Mouse (Mus musculus) frontal cortex, adult (tissue): ENCODE measurements around the gene Hsp90ab1.

ENCODE experiments used
- ATAC-seq: cut with Nextera tagmentation; 2 replicates; pipeline ENCODE4 v1.9.2; 2017; ENCODE audit warnings: mild to moderate bottlenecking, moderate library complexity, mixed read lengths; ENCODE audit not compliant: low TSS enrichment

Gene Hsp90ab1

DNA sequence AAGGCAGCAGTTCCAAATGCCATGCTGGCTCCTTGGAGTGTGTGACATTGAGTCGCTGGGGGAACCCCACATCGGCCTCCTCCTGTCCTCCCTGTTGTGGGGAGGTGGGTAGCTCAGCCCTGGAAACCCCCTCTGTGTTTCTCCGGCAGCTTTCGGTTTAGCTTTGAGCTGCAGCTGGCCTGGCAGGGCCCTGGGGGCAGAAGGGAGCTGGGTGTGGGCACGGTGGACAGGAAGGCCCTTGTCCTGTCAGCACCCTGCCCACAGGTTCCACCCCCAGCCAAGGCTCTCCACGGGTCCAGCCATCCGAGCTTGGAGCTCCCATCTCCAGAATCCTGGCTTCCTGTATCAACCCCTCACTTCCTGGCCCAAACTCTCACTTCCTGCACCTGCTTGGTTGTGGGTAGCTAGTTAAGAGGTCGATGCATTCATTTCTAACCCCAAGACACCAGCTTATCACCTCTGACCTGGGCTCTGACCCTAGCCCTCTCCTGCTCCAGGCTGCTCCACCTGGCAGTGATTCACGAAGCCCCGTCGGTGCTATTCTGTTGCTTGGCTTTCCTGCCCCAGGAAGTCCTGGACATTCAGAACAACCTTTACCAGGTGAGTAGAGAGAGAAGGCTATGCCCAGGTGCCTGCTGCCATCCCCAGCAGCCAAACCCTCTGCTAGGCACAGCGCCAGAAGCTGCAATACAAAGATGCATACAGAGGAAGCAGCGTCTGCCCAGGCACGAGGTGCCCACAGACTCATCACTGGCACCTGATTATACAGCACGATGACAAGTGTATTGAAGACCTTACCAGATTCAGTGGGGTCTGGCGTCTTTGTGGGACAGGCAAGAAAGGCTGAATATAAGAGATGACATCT, 14.8 kb downstream of the Hsp90ab1 start:
- ATAC-seq, result no peak

DNA sequence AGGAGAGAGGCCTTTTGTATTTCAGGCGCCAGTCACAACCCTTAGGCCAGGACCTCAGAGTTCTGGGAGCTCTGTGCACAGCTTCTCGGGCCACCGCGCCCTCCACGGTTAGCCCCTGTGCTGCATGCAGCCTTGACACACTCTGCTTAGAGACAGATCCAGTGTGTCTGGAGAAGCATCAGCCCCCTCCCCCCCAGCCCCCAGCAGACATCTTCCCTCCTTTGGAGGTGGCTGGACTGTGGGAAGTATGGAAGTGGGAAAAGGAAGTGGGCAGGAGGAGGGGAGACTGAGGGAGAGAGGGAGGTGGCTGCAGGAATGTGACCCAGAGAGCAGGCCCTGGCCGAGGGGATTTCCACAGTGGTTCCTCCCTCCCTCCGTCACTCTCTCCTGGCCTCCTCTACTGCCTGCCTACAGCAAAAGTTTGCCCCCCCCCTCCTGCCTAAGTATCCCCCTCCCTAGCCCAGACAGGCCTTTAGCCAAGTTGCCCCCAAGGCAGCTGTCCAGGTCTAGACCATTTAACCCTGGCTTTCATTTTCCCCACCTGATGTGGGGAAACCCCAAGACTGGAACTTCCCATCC, 15.7 kb downstream of the Hsp90ab1 start:
- ATAC-seq, result no peak

DNA sequence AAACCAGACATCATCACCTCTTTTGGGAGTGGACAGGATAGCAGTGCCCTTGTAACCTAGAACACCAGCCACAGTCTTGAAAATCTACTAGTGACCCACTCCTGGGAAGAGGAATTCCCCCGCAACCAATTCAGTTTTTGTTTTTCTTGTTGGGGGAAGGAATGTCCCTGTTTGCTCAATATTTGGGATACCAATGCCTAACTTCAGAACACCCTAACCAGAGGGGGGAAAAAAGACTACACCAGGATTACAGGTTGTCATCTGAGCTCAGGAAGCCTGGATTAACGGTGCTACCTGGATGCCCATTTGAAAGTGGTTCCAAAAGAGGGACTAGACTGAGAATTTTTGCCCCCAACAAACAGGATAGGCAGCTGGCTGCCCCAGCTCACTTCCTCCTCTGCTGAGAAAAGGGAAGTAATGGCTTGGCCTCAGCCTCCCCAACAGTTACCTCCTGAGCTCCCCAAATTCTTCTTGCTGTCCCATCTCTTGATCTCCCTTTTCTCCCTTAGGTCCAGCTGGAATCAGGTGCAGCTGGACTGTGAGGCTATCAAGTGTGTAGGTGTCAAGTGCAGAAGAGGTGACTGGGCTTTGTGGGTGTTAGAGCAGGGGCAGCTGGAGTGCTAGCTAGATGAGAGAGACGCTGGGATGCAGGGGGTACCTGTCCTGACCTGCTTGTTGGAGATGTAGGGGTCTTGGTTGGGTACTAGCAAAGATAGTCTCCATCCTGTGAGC, 16.4 kb downstream of the Hsp90ab1 start:
- no peak for ATAC-seq

DNA sequence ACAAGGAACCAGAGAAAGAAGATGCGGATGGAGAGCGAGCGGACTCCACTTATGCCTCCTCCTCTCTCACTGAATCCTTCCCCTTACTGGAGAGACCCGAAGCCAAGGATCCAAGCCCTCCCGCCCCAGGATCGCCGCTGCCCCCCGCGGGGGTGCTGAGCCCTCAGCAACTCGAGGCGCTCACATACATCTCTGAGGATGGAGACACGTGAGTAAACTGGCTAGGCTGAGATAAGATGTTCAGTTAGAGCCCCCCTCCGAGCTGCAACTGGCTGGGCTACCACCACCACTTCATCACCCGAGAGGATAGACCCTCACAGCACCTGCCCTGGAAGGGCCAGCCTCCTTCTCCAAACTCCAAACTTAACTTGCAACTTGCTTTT, 17.0 kb downstream of the Hsp90ab1 start:
- no peak for ATAC-seq

DNA sequence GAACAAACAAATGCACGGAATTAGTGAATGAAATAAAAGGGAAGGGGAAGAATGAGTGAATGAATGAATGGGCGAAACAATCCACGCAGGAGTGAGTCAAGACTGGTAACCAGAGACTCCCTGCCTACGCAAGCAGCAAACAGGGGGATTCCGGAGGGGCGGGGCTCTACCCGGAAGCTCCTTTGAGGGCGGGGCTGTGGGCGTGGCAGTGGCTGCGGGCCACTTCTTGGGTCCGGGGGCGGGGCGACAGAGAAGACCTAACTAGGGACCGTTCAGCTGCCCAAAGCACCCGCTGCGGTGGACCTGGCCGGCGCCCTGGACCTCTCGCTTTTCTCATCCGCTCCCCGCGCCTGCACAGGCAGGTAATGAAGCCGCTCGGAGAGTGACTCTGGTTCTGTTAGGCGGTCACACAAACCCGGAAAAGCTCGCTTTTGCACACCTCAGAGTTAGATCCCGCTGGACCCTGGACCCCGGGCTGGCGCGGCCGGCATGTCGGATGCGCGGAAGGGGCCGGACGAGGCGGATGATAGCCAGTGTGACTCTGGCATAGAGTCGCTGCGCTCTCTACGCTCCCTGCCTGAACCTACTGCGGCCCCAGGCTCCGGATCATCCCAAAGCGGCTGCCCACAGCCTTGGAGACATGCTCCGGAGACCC, 17.5 kb downstream of the Hsp90ab1 start, which contains the start of gene Nfkbie:
Gene Nfkbie (plus strand): TSS at position 252 of the 655 bp plus-strand sequence.
- peak; percentile 50 for ATAC-seq

DNA sequence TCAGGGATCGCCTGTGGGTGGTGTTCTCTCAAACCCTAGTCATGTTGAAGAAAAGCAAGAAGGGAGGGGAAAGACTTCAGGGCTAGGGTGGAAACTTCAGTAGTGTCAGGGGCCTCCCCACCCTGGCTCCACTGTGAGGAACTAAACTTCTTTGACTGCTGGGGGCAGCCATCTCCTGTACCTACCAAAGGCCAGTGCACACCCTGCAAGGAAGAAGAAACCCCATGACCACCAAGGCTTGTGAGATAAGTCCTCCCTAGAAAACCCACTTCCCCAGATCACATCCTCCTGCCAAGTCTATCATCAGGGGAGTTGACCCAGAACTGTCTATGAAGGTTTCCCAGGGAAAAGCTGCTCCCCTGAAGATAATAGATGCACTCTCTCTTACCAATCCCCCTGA, 18.7 kb downstream of the Hsp90ab1 start:
- ATAC-seq, result no peak

DNA sequence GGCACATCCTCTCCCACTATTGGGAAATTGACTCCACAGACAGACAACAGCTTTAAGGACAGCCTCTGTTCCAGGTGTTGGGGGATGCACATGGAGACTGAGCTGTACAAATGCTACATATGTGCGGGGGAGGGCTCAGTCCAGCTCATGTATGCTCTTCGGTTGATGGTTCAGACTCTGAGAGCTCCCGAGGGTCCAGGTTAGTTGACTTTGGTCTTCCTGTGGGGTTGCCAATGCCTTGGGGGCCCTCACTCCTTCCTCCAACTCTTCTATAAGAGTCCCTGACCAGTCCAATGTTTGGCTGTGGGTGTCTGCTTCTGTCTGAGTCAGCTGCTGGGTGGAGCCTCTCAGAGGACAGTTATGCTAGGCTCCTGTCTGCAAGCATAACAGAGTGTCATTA, 20.0 kb downstream of the Hsp90ab1 start:
- no peak for ATAC-seq

DNA sequence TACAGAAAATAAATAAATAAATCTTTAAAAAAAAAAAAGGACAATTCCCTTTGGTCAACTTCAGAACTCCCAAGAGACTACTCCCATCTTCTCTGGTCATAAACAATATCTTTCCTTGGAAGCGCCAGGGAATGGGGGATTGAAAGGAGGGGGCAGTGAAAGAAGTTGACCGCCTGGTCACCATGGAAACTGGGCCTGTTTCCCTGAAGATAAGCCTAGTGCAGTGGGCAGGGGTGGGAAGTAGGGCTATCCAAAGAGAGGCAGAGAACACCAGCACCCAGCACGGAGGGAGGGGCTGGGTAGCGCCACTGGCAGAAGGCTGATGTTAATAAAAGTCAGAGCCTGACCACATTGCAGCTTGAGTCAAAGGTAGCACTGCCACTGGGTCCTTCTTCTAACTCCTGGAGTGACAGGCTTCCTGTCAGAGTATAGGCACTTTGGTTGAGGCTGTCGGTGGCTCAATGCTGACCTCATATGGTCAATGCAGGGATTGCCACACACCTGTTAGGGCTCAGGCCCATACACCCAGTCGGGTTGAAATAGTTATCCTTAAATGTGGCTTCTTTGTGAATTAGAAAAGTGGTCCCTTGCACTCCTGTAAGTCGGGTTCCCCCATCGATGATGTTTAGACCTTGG, 21.1 kb downstream of the Hsp90ab1 start:
- peak; percentile 35 for ATAC-seq

DNA sequence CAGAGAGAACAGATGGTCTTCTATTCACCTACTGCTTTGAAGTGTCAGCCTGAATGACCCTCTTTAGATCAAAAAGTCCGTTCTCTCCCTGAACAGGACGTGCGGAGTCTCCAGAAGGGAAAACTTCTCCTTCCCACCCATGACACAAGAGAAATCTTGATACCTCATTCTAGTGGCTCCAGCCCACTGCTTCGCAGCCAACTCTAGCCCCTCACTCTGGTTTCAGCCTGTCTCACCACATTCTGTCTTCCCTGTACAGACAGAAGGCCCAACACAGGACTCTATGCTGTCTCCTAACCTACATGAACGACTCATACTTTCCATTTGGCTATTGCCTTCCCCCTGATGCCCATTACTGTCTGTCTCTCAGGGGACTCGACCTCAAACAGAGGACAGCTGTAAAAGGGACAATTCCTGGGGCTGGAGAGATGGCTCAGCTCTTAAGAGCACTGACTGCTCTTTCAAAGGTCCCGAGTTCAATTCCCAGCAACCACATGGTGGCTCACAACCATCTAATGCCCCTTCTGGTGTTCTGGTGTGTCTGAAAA, 21.7 kb downstream of the Hsp90ab1 start:
- no peak for ATAC-seq

DNA sequence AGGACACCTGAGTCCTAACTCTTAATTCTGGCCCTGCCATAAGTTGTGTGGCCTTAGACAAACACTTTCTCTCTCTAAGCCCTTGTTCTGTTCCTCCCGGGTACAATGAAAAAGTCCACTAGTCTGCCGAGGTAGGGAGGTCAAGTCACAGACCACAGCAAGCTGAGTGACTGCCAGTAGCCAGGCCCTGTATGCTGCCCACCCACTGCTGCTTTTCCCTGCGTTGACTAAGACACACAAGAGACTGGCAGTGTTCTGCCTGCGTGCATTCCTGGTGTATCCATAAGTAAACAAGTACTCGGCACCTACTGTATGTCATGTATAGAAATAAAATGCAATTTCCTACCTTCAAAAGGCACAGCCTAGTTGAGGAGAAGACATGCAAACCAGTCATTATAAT, 22.8 kb downstream of the Hsp90ab1 start:
- ATAC-seq, result no peak

DNA sequence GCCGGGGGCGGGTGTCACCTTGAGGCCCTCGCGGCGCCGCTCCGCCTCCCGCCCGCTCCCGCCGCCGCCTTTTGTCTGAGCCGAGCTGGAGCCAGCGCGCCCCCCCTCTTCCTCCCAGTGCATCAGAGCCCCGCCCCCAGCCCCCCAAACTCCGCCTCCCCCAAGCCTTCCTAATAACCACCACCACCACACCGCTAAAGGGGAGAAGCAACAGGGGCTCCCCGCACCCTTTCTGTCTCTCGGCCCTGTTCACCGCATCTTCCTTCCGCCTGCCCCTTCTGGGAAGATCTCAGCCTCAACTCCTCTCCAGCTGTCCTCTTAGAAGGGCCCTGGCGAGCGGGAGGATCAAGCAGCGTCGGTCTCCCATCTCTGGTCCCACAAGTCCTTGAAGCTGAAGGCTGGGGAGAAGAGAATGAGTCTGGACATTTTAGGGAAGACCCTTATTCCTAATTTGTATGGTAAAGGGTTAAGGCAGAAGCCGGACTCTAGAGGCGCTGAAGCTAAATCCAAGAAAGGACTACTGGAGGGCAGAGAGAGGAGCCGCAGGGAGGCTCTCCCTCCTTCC, 23.4 kb downstream of the Hsp90ab1 start, which contains the start of gene Tmem151b:
Gene Tmem151b (minus strand): TSS at position 61 of the 565 bp plus-strand sequence.
- peak; percentile 27 for ATAC-seq

DNA sequence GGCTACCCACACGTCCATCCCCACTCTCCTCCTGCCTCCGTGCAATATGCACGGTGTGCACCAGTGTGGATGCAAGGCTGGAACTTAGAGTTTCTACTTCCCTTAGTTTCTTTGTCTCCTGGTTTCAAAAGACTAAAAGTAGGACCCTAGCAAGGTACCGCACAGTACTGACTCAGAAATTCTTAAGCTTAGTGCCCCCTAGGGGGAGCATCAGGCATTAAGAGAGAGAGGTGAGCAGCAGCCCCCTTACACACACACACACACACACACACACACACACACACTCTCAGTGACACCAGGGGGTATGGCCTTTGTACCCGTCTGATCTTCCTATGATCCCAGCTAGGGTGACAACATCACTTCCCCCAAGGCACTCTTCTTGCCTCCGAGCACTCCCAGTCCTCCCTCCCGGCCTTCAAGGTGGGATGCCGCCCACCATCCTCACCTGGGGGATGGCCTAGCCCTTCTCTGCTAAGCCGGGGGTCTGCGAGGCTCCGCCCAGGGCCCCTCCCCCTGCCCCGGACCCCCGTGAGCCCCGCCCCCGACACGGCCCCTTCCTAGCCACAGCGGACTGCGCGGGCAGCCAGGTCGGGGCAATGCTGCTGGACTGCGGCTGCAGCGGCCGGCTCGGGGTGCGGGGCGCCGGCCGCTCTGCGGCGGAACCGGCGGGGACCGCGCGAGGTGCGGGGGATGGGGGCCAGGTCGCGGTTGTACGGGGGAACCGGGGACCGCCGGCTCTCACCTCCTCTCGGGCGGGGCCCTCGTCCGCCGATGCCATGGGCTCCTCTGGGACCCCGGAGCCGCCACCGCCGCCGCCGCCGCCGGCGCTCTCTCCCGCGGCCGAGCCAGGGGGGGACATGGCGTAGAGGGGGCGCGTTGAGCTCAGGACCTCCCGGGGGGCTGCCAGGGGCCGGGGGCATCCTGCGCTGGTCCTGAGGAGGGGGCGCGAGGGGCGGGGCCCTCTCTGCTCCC, 24.2 kb downstream of the Hsp90ab1 start:
- ATAC-seq, result no peak

DNA sequence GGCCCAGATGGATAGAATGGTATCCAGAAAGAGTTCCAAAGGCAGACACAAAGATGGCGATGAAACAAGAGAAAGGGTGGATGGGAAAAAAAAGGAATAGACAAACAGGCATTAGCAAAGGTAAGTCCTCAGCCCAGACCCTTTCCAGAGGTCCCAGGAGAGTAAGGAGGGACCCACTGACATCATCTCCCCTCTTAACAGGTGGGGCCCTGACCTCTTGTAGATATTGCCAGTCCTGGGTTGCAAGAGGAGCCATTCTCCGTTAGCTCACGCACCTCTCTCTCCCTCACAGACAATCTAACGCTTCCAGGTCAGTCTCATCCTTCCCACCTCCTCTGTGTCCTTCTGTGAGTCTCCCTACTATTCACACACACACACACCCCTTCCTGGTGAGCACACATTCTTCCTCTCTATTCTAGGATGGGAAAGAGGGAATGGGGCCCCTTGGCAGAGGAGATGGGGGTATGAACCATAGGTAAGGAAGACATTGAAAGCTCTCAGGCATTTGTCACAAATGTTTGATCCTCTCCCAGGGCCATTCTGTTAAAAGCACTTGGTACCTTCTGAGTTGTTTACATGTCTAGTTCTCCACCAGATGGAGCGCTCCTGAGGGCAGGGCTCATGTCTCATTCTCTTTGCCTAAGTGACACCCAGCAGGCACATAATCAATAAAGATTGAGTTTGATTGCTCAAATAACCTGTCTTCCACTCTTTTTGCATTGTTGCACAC, 25.4 kb downstream of the Hsp90ab1 start:
- ATAC-seq, result no peak

DNA sequence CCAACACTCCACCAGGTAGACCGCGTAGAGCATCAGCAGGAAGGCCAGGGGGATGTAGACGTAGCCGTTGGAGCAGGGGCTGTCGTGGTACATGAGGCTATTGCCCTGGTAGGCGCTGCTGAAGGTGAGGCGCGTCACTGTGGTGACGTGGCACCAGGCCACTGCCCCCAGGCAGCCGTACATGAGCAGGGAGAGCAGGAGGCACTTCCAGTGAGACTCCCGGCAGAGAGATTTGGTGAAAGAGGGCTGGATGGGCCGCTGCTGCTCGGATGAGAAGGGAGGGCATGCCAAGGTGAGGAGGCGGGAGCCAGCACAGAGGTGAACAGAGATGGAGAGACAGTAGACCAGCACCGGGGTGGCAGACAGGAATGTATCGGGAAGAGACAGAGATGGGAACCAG, 26.1 kb downstream of the Hsp90ab1 start:
- ATAC-seq, result no peak

DNA sequence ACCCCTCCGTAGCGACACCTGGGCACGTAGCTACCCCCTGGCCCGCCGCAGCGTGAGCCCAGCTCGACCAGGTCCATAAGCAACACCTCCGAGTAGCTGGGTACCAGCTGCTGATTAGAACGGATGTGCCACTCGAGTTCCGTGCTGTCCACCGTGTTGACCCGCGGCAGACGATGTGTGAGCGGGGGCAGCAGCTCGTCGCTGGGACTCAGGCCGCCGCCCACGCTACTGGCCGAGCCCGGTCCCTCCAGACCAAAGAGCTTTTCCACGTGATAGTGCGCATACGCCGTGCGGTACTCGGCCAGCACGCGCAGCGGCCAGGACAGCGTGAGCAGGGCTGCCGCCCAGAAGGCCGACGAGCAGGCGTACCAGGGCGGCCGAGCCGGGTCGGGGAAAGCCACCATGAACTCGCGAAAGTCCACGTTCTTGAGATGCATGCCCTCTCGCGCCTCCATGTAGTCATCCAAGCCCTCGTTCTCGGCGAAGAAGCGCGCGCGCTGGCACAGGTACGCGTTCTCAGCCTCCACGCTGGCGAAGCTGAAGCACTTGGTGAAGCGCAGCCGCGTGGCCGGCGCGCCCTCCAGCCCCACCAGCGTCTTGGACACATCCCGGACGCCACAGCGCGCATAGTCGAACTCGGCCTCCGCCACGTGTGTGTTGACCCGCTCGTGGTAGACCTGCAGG, 27.7 kb downstream of the Hsp90ab1 start:
- ATAC-seq, result no peak

DNA sequence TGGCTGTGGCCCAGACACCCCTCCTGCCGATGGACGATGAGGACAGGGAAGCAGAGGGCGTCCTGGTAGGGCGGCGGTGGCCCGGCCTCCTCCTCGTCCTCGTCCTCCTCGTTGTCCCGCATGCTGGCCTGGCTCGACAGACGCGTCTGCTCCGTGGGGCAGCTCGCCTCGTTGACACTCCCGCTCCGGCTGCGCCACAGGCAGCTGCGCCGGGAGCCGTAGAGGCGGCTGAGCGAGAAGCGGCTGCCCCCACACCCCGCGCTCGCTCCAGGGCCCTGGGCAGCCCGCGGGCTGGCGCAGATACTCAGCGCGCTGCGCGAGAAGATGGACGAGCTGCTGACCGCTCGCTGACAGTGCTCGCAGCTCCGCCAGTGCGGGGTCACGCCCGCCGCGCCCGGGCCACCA, 28.2 kb downstream of the Hsp90ab1 start:
- ATAC-seq, result no peak

DNA sequence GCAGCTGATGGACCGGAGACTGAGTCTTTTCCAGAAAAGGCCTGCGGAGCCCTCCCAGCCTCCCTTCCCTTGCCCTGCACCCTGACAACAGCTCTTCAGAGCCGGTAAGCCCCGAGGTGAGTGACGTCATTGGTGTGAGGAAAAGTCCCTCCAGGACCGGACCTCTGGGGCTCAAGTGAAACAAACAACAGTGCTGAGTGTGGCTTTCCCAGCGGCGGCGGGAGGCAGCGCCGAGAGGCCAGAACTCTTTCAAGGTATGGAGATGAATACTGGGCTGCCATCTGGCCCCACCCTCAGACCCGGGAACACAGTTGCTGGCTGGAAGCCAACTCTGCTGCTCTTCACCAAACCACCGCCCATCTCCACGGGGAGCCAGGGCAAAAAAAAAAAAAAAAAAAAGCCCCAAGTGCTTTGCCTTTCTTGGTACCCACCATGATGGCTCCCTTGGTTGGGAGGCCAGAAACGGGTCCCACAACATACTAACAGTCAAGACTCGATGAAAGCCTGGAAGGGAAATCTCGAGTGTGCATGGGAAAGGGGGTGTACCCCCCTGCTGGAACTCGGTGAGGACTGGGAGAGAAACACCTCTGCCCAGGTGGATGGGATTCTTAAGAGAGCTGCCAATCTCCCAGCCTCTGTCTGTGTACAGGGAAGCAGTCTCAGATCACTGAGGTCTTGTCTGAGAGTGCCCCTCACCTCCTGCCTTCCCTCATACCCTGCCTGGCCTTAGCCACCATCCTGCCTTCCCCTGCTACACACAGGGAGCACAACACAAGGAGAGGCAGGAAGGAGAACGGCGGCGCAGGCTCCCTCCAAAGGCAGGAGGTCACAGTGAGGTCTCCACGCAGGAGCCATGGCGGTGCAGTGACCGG, 28.8 kb downstream of the Hsp90ab1 start:
- no peak for ATAC-seq

DNA sequence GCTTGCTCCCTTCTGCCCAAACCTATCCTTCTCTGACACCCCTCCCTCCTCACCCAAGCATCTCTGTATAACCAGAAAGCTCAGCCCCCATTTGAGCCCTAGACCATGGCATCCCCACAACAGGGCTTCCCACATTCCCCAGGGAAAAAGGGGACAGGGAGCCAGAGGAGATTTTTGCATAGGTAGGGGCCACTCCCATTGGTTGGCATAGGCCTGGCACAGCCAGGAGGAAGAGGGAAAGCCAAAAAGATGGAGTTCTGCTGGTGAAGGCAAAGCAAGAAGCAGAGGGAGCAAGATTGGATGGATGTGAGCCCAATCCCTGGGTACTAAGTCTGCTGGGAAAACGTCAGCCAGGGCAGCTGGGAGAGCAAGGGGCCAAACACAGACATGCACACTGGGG, 30.0 kb downstream of the Hsp90ab1 start:
- no peak for ATAC-seq
